Mouse (Mus musculus): ENCODE measurements around the gene Rgs12.

- TF ChIP-seq MYOD1 (IDR thresholded peaks at IDR 0.05; ENCODE audit: control insufficient read depth in 1 of 3, insufficient read length in 2 of 3, low read depth in 2 of 3): no peak
- no peak for TF ChIP-seq MAX (IDR thresholded peaks at IDR 0.05; ENCODE audit: low read depth)
Observed at GRCm38 (mm10) chr5:35014036-35014435, 64.8 kb downstream of the Rgs12 start.

All from myocyte (in vitro differentiated cells).